Mouse (Mus musculus): Measurements from ENCODE around the gene Syk.

Syk gene

GRCm38 (mm10) chr13:52582878-52583661 is at the start of gene Syk:
TSS of gene Syk (plus strand) at chr13:52583173.
- peak; percentile 26 to 29 for DNase-seq (ENCODE audit: low spot score in 2 of 2)

- DNase-seq (ENCODE audit: low spot score in 2 of 2): no peak
These were observed 49.3 kb upstream of the Syk start for GRCm38 (mm10) chr13:52533644-52534043.

DNA sequence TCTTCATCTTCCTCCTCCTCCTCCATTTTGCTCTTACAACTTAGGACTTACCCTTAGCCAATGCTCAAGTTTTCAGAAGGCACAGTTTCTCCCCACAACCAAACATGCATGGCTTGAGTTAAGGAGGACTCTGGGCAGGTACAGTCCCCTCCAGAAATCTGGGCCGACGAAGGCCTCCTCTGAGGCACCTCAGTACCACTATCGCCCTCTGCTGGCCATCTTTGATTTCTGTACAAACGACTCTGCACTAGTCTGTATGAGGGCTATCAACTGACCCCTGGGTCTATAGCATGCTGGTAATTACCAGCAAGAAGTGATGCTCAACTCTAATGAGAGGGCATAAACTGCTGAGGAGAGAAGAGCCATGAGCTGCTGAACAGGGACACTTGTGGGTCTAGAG is 47.4 kb upstream of the Syk start:
- DNase-seq (ENCODE audit: low spot score in 2 of 2): no peak

GRCm38 (mm10) chr13:52537754-52538587 is 45.0 kb upstream of the Syk start:
- no peak for DNase-seq (ENCODE audit: low spot score in 2 of 2)

- no peak for DNase-seq (ENCODE audit: low spot score in 2 of 2)
These were observed 44.3 kb upstream of the Syk start for GRCm38 (mm10) chr13:52538588-52539116.

DNA sequence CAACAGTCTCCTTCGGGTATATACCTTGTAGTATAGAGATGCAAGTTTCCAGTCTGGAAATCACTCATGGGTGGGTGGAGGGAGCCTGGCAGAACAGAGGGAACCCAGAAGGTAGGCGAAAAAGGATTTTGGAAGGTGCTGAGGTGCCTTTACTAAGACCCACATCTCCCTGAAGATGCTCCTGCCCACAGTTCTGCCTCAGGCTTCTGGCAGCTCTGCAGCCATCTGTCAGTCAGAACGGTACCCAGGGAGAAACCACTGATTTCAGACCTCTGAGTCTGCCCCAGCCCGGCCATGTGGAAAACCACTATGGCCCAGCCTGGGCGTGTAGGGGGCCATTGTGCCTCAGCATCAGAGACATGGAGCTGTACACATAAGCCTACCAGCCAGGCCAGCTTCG is 43.5 kb upstream of the Syk start:
- DNase-seq (ENCODE audit: low spot score in 2 of 2): no peak

DNA sequence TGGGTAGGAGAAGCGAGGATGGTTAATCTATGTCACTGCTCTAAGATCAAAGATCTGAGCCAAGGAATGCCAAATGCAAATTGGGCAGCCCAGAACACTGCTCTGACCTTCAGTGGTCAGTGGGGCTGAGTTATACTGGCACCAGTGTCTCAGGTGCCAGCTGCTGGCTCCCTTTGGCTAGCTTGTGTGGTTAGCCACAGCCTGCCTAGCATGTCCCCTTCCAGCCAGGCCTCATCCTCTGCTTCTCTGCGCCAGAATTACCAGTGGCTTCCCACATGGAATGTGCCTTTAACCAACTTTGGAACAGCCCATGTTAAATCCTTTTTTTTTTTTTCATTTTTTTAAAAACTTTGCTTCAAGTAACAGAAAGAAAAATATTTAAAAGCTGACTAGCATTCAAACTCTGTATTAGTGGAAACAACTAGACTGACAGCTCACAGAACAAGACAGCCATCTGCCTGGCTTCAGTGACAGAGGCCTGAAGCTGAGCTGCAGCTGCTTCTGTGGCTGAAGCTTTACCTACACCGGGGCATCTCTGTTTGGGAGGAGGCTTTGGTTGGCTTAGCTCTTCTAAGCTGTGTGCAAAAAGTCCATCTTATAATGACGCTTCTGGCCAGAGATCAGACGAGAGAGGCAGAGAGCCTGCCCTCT is 41.5 kb upstream of the Syk start:
- DNase-seq (ENCODE audit: low spot score in 2 of 2): no peak

DNA sequence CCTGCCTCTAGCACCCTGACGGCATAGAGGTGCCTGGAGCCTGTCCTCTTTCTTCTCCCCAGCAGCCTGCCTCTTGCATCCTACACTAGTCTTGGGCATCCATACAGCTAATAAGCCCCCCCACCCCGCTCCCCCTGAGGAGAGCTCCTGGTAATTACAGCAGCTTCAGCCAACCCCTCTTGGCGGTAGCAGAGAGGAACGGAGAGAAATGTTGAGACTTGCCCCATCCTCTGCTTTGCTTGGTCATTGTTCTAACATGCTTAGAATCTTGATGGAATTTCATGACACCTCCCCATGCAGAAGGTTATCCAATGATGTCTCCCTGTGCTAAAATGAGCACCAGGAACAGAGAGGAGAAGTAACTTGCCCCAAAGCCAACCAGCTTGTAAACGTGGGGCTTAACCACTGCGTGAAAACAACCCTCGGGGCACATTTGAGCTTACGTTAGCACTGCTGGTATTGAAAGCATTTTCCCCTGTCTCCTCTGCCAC is 40.9 kb upstream of the Syk start:
- DNase-seq (ENCODE audit: low spot score in 2 of 2): no peak

- no peak for DNase-seq (ENCODE audit: low spot score in 2 of 2)
These were observed 40.3 kb upstream of the Syk start for GRCm38 (mm10) chr13:52542636-52543035.

DNA sequence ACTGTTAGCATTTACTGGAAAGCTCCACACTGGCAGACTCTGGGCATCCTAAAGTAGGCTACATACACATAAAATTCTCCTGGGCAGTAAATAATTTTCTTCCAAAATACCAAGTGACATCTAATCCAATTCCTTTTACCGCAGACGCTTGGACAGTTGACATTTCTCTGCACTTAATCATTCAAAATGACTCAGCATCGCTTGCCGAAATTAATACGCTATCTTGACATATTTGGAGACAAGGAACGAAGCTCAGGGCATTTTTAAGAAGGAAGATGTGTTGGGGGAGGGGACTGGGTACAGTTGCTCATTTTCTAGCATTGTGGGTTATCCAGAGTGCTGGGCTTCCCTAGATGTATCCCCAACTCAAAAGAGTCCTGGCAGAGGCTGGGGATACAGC is 36.7 kb upstream of the Syk start:
- no peak for DNase-seq (ENCODE audit: low spot score in 2 of 2)

- no peak for DNase-seq (ENCODE audit: low spot score in 2 of 2)
These were observed 32.2 kb upstream of the Syk start for GRCm38 (mm10) chr13:52550690-52551193.

GRCm38 (mm10) chr13:52551275-52551674 is 31.7 kb upstream of the Syk start:
- no peak for DNase-seq (ENCODE audit: low spot score in 2 of 2)

DNA sequence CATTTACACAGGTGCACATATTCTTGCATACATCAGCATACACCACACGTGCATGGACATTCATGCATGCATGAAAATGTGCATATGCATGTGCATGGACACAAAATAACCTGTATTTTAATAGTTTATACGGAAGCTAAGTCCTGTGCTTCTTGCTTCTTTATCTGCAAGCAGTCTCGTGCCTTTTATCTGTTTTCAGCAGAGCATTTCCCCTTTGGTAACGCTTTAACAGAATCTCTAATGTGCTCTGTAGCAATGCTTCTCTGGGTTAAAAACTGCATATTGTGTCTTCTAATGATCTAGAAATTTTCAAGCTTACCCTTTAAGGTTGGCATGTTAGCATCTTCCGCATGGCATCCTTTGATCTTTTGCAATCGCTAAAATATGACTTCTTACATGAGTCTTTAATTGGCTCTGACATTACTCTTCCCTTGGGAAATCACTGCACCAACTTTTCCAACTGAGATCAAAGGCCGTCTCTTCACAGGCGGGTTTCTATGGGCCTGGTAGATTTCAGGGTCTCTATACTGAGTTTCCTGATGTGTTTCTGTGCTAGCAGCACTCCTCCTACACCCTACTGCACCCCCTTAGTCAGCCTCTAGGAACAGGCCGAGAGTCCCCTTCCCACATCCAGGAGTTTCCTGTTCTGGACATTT is 30.0 kb upstream of the Syk start:
- no peak for DNase-seq (ENCODE audit: low spot score in 2 of 2)

- DNase-seq (ENCODE audit: low spot score in 2 of 2): no peak
These were observed 28.3 kb upstream of the Syk start for GRCm38 (mm10) chr13:52554722-52555121.

DNA sequence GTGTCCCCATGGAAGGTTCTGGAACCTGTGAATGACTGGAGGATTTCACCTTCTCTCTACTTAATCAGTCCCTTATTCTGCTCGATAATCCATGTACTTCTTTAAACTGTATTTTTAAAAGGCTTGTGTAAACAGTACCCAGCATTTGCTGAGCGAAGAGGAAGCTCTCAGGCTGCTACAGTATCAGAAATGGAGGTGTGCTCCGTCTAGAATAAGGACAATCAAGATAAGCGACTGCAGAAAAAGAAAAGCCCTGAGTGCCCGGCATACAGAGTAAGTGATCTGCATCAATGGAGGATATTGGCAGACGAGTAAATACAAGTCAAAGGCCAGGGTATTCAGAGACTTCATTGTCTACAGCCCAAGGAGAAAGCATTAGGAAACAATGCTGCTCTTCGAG is 25.6 kb upstream of the Syk start:
- no peak for DNase-seq (ENCODE audit: low spot score in 2 of 2)

DNA sequence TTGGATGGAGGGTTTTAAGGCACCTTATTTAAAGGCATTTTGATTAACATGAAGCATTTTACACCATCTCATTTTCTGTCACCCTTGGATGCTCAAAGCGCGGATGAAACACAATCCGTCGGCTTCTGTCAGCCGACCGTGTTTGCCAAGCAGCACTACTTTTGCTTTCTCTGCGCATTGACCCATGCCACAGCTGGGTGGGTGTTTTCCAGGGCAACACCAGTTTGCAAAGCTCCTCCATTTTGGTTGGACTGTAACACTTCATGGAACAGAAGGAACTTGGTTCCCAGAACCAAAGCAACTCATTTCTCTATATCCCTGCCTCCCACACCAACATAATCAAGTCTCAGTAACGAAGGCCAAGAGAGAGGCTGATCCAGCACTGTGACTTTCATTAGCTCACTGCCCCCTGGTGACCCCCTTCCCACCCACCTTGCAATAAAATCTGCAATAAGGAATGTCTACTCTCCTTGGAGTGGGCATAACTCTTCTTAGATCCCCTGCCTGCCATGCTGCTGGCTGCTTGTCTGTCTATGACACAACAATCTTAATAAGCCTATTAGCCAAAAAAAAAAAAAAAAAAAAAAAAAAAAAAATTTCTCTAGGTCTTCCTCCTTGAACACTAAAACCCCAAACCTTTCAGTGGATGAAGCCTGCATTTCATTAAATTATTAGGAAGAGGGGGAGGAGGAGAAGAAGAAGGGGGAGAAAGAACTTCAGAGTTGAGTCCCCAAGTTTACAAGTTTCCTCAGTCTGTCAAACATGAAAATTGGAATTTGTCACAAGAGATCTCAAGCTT is 21.4 kb upstream of the Syk start:
- no peak for DNase-seq (ENCODE audit: low spot score in 2 of 2)

DNA sequence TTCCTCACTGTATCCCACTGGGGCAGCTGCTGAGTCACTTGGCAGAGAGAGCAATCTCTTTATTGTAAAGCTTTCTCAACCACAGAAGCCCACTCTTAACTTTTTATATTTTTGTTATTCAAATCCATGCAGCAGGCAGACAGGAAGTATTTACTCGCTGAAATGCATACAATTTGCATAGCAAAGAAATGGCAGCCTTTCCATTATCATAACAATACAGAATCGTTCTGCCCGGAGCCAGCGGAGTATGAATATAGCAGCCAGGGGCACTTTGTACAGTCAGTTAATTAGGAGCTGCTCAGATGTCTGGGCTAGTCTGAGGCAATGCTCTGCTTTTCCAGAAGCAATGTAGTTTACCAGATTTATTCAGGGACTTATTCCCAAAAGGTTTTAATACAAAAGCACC is 20.8 kb upstream of the Syk start:
- DNase-seq (ENCODE audit: low spot score in 2 of 2): no peak

- DNase-seq (ENCODE audit: low spot score in 2 of 2): no peak
These were observed 17.8 kb upstream of the Syk start for GRCm38 (mm10) chr13:52565103-52565739.

GRCm38 (mm10) chr13:52566188-52566760 is 16.7 kb upstream of the Syk start:
- no peak for DNase-seq (ENCODE audit: low spot score in 2 of 2)

GRCm38 (mm10) chr13:52566777-52567176 is 16.2 kb upstream of the Syk start:
- no peak for DNase-seq (ENCODE audit: low spot score in 2 of 2)

Measured in right cerebral cortex, postnatal 36 days (tissue).